Mouse (Mus musculus) testis, adult 2 months (tissue): Measurements from ENCODE around the gene Dpf2. TPM values are rescaled to one million over a fixed set of nuclear protein-coding genes. Genes with fewer than 3 reads are reported as not detected.

ENCODE experiments used
- H3K27ac ChIP-seq: fragments of 200-500 bp; 2 replicates; pipeline ENCODE4 v1.5.1; 2012; ENCODE audit warnings: low read depth, low read length; ENCODE audit not compliant: control insufficient read depth, insufficient read depth
- H3K27me3 ChIP-seq: fragments of 200-500 bp; 2 replicates; pipeline ENCODE4 v1.6.1; 2012; ENCODE audit warnings: mild to moderate bottlenecking, low read length, moderate library complexity; ENCODE audit not compliant: control insufficient read depth, insufficient read depth
- H3K36me3 ChIP-seq: fragments of 200-500 bp; 2 replicates; pipeline ENCODE4 v1.6.1; 2012; ENCODE audit warnings: mild to moderate bottlenecking, low read length; ENCODE audit not compliant: control insufficient read depth, insufficient read depth
- H3K4me1 ChIP-seq: fragments of 200-500 bp; 2 replicates; pipeline ENCODE4 v1.6.1; 2012; ENCODE audit warnings: low read length; ENCODE audit not compliant: control insufficient read depth, insufficient read depth
- H3K4me3 ChIP-seq: fragments of 200-500 bp; 2 replicates; pipeline ENCODE4 v1.5.1; 2012; ENCODE audit warnings: low read depth, mild to moderate bottlenecking, low read length, moderate library complexity, mixed read lengths; ENCODE audit not compliant: control insufficient read depth
- CTCF ChIP-seq: fragments of 200-500 bp; IDR thresholded peaks from 2 replicates; pipeline ENCODE4 v1.5.1; 2012; ENCODE audit warnings: low read depth, mild to moderate bottlenecking, inconsistent platforms, low read length, moderate library complexity; ENCODE audit not compliant: control insufficient read depth, insufficient read depth, insufficient replicate concordance
- POLR2A ChIP-seq: fragments of 200-500 bp; IDR thresholded peaks from 2 replicates; pipeline ENCODE4 v1.6.1; 2012; ENCODE audit warnings: low read depth, mild to moderate bottlenecking, inconsistent platforms, low read length, moderate library complexity; ENCODE audit not compliant: control insufficient read depth
- polyA plus RNA-seq: library from polyadenylated mRNA; depleted of rRNA; stranded (reverse); fragments of >200 nt; gene quantifications from 2 replicates; pipeline ENCODE4 v1.2.3, GENCODE M21; 2012

Gene Dpf2
- polyA plus RNA-seq, 1 experiment, result 69.2 TPM

- Histone ChIP-seq H3K27me3 (no peaks in the 10 kb centered on the region), H3K4me1 (peaks cover 16% of the 10 kb centered on the region), H3K4me3 (peak overlapping the region; percentile 77), H3K36me3 (peaks cover 1% of the 10 kb centered on the region), H3K27ac (peak overlapping the region; percentile 90)
- TF ChIP-seq CTCF (no peak), POLR2A (peak; percentile 1; the same call in 1 of the 2 replicates)
Measured at GRCm38 (mm10) chr19:5852035-5852722, 60.6 kb downstream of the Dpf2 start.

GRCm38 (mm10) chr19:5851481-5851971 is 61.3 kb downstream of the Dpf2 start:
- TF ChIP-seq CTCF (no peak), POLR2A (peak; percentile 29; the same call in 1 of the 2 replicates)
- Histone ChIP-seq H3K4me1 (peaks cover 22% of the 10 kb centered on the region), H3K36me3 (peaks cover 1% of the 10 kb centered on the region), H3K27ac (peak overlapping the region; percentile 90), H3K27me3 (no peaks in the 10 kb centered on the region), H3K4me3 (peak overlapping the region; percentile 77)

GRCm38 (mm10) chr19:5850860-5851259 is 62.0 kb downstream of the Dpf2 start:
- TF ChIP-seq CTCF, result no peak
- no peak for TF ChIP-seq POLR2A
- peak overlapping the region; percentile 96 for H3K4me3 ChIP-seq
- H3K27me3 ChIP-seq, result no peaks in the 10 kb centered on the region
- H3K4me1 ChIP-seq, result peaks cover 23% of the 10 kb centered on the region
- H3K27ac ChIP-seq, result peak overlapping the region; percentile 32
- peaks cover 1% of the 10 kb centered on the region for H3K36me3 ChIP-seq

- H3K4me1 ChIP-seq, result peaks cover 26% of the 10 kb centered on the region
- H3K27me3 ChIP-seq, result no peaks in the 10 kb centered on the region
- no peaks in the 10 kb centered on the region; the same call in none of the 2 replicates for H3K36me3 ChIP-seq
- H3K4me3 ChIP-seq, result peak overlapping the region; percentile 96
- TF ChIP-seq POLR2A (no peak), CTCF (peak; percentile 86)
- H3K27ac ChIP-seq, result peak overlapping the region; percentile 73
Measured at GRCm38 (mm10) chr19:5849843-5850527, 62.8 kb downstream of the Dpf2 start.

- Histone ChIP-seq H3K27me3 (no peaks in the 10 kb centered on the region), H3K27ac (peak overlapping the region; percentile 90), H3K4me1 (peaks cover 30% of the 10 kb centered on the region), H3K36me3 (no peaks in the 10 kb centered on the region; the same call in 1 of the 2 replicates), H3K4me3 (peak overlapping the region; percentile 96)
- TF ChIP-seq POLR2A (0 out of 2 replicates have a peak, but pooled peaks have one; percentile 10), CTCF (no peak)
Measured at GRCm38 (mm10) chr19:5848826-5849672, 63.8 kb downstream of the Dpf2 start.

- TF ChIP-seq POLR2A (no peak), CTCF (no peak)
- Histone ChIP-seq H3K4me1 (peaks cover 30% of the 10 kb centered on the region), H3K27me3 (no peaks in the 10 kb centered on the region), H3K27ac (peak overlapping the region; percentile 90), H3K36me3 (no peaks in the 10 kb centered on the region; the same call in 1 of the 2 replicates), H3K4me3 (peak overlapping the region; percentile 96)
Measured at GRCm38 (mm10) chr19:5848032-5848825, 64.6 kb downstream of the Dpf2 start.
